Mouse (Mus musculus): Measurements from ENCODE around the gene Map3k9.

DNA sequence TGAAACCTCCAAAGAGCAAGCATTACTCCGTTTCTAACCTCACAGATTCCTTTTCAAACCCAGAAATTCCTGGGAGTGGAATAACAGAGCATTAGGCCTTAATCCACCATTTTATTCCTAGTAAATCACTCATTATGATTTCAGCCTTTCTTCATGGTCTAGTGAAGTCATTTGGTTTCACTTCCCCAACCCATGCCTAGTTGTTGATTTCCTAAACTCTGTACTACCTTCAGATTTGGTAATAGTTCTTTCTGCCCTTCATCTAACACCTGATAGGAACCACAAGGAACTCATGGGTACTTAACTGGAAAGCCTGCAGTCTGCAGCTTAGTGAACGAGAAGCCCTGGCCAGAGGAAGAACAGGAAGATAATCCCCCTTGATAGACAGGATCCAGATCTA is 105.4 kb downstream of the Map3k9 start:
- no peak for TF ChIP-seq CTCF (IDR thresholded peaks at IDR 0.05; ENCODE audit: low read depth, low read length)
- TF ChIP-seq GATA1 (IDR thresholded peaks at IDR 0.05; ENCODE audit: borderline replicate concordance, low read length) = no peak
- TF ChIP-seq GATA2 (IDR thresholded peaks at IDR 0.05; ENCODE audit: borderline replicate concordance, low read depth, low read length) = no peak
- TF ChIP-seq POLR2AphosphoS5 (IDR thresholded peaks at IDR 0.05; ENCODE audit: insufficient replicate concordance, low read depth, low read length) = no peak
- TF ChIP-seq TAL1 (conservative IDR thresholded peaks at IDR 0.05; ENCODE audit: low read depth, low read length) = no peak

All from G1E (cell line).